Mouse (Mus musculus) kidney, adult 9 months (tissue): Measurements from ENCODE around the gene Gpr179.
"Not testable (repeated sequence)": the region's sequence is repeated elsewhere in the genome, so short reads cannot be mapped to it uniquely, and the experiment has no call there.

ENCODE experiments used
- DNase-seq: peaks from one replicate; pipeline ENCODE4 v3.0.0; 2022

The Gpr179 gene

GRCm38 (mm10) chr11:97354646-97355045, 2.8 kb upstream of the Gpr179 start:
- no peak for DNase-seq

GRCm38 (mm10) chr11:97352935-97353597, 1.2 kb upstream of the Gpr179 start:
- no peak for DNase-seq

GRCm38 (mm10) chr11:97350035-97350434, 1.8 kb downstream of the Gpr179 start:
- DNase-seq = peak; percentile 89

- no peak for DNase-seq
These were observed 4.6 kb downstream of the Gpr179 start for GRCm38 (mm10) chr11:97347291-97347690.

GRCm38 (mm10) chr11:97346383-97346782, 5.5 kb downstream of the Gpr179 start:
- no peak for DNase-seq

- DNase-seq = no peak
These were observed 6.4 kb downstream of the Gpr179 start for GRCm38 (mm10) chr11:97345446-97345845.

DNA sequence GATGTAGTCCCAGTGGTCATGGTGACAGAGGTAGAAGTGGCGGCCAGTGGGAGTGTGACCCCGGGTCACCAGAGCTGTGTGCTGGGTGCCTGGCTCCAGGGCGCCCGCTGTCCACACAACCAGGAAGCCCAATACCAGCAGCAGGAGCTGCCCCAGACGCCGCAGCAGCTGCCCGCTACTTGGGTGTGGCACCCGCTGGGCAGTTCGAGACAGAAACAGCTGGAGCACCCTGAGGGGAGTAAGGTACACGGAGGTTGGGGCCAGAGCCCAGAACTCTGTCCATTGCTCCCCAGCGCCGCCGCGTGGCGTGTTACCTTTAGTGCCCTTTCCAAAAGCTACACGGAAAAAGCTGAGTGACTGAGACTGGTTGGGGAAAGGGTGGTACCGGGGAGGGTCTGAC, 8.3 kb downstream of the Gpr179 start:
- peak; percentile 57 for DNase-seq

DNA sequence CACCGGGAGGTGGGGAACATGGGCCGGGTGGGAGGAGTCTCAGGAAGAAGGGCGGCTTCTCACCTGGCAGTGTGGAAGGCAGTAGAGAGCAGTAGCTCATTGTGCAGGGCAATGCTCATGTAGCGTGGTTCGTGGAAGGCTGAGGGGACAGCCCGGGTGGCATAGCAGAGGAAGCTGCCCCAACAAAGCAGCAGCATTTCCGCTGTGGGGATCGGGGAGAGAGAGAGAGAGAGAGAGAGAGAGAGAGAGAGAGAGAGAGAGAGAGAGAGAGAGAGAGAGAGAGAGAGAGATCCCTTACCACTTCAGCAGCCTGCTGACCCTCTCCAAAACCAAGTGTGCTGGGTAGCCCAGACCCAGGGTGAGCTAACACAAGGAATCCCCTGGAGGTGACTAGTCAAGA, 8.7 kb downstream of the Gpr179 start:
- DNase-seq = no peak

DNA sequence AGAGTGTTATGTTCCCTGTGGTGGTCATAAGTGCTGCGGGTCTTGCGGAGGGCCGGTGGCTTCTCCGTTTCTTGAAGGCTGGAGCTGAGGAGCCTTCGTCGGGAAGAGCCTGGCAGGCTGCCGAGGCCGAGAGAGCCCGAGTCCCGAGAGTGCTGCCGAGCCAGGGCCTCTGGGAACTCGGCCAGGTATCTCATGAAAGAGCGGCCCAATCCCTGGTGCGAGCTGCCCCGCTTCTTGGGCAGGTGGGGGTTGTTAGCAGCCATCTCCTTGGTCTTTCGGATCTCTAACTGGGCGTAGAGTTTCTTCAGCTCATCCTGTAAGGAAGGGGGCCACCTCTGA, 12.9 kb downstream of the Gpr179 start:
- peak; percentile 79 for DNase-seq

DNA sequence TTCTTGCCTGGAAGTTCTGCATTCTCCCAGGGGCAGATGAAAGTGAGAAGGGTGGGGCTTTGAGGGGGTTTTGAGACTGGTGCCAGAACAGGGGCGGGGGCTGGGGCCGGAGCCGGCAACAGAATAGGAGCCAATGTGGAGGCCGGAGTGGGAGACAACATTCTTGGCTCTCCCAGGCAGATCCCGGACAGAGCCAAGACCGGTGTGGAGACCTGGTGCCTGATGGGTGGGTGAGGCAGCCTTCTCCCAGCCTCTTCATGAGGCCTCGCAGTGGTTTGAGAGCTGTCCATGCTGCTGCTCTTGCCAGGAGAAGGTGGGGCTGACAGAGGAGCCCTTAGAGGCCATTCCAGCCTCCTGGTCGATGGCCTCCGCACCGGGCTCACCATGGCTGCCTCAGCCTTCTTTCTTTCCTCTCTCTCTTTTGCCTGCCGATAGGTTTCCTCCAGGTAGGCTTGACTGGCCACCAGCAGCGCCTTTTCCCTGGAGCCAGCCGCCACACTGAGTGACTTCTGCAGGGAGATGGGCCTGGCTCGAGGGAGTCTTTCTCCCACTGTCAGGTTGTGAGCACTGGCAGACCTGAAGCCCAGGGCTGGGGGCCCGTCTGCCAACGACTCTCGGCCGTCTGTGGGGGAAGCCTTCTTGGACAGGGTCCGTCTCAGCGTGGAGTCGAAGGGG, 13.4 kb downstream of the Gpr179 start:
- DNase-seq = no peak

GRCm38 (mm10) chr11:97337363-97337762, 14.5 kb downstream of the Gpr179 start:
- peak; percentile 73 for DNase-seq

GRCm38 (mm10) chr11:97336751-97337345, 15.0 kb downstream of the Gpr179 start:
- DNase-seq = no peak

DNA sequence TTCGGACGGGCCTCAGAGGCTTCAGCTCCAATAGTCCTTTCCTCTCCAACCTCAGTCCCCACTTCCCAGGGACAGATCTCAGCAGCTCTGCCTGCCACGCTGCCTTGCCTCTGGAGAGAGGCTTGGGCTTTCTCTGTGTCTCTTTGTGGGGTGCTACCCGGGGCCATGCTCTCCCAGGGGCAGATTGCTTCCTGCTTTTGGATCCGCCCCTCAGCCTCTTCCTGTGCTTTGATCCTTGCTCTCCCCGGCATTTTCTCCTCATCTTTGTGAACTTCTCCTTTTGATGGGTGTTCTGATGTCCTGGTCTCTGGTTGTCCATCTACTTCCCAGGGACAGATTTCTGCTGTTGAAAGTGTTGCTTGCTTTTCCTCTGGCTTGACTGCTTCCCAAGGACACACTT, 15.6 kb downstream of the Gpr179 start:
- DNase-seq = no peak

GRCm38 (mm10) chr11:97334400-97334799, 17.5 kb downstream of the Gpr179 start:
- DNase-seq = peak; percentile 51

GRCm38 (mm10) chr11:97333896-97334295, 18.0 kb downstream of the Gpr179 start:
- DNase-seq = no peak

GRCm38 (mm10) chr11:97333044-97333443, 18.8 kb downstream of the Gpr179 start:
- DNase-seq = peak; percentile 74

- DNase-seq = no peak
These were observed 20.4 kb downstream of the Gpr179 start for GRCm38 (mm10) chr11:97331231-97332190.

- DNase-seq = no peak
These were observed 21.6 kb downstream of the Gpr179 start for GRCm38 (mm10) chr11:97330315-97330714.

DNA sequence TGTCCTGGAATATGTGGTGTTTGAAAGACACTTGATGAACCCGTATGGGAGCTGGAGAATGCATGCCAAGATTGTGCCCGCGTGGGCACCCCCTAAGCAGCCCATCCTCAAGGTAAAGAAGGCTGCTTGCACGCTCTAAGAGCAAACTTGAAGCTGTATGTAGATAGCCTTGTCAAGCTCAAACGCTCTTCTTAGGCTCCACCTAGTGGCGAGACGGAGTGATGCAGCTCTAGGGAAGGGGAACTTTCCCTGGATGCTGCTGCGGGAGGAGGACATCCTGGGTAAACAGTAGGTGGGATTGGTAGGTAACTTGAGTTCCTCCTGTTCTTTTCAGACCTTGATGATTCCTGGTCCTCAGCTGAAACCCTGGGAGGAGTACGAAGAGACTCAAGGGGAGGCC, 23.7 kb downstream of the Gpr179 start:
- DNase-seq = peak; percentile 54

DNA sequence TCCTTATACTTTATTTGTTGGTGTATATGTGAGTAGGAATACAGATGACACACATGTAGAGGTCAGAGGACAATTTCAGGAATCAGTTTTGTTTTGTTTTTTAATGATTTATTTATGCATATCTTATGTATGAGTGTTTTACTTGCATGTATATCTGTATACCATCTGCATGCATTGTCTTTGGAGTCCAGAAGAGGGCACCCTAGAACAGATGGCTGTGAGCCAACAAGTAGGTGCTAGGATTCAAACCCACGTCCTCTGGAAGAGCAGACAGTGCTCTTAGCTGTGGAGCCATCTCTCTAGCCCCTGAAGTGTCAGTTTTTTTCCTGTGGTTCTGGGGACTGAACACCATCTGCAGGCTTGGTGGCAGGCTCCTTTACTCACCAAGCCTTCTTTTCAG, 26.7 kb downstream of the Gpr179 start:
- no peak for DNase-seq

DNA sequence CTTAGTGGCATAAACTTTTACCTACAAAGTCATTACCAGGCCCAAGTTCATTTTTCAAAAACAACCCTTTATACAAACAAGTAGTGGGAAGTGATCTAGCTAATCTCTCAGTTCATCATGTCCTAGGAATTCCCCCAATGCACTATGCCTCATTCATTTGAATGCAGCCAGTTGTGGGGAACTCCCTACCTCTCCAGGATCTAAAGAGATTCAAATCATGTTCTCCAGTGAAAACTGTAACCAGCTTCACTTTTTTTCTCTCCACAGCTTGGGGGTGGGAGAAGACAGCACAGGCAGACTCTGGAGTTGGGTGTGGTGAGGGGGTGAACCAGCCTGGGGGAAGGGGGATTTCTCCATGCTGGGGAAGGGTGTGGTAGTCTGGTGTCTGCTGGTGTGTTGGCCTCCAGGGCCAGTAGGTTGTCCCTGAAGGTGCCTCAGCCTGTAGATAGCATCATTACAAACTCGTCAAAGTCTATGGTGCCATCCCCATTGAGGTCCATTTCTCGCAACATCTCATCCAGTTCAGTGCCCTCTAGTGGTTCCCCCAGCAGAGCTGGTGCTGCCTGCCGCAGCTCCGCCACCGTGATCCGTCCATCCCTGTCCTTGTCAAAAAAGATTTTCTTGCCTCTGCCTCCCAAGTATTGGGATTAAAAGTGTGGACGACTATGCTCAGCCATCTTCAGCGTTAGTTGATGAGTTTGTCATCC, 29.8 kb downstream of the Gpr179 start:
- not testable (repeated sequence) for DNase-seq

GRCm38 (mm10) chr11:97321197-97321596, 30.7 kb downstream of the Gpr179 start:
- DNase-seq = no peak
